Mouse (Mus musculus) MEL (cell line): ENCODE results near the gene Sv2a.

Source experiments
- CHD2 ChIP-seq: IDR thresholded peaks from 2 replicates; pipeline ENCODE4 v1.6.1; 2011; ENCODE audit warnings: low read length, improper control_type of control experiment
- CTCF ChIP-seq, 3 experiments: IDR thresholded peaks in 2 of 3; conservative IDR thresholded peaks in 1 of 3; 2 replicates each; pipeline ENCODE4 v1.5.1; 2011 to 2012; ENCODE audit warnings: low read length in 3 of 3, low read depth in 2 of 3, mild to moderate bottlenecking in 2 of 3, improper control_type of control experiment in 1 of 3, inconsistent platforms in 1 of 3, mixed read lengths in 1 of 3, moderate library complexity in 1 of 3; ENCODE audit not compliant: control insufficient read depth in 1 of 3, insufficient read depth in 1 of 3, poor library complexity in 1 of 3, severe bottlenecking in 1 of 3
- POLR2A ChIP-seq, 2 experiments: IDR thresholded peaks; 2 replicates each; pipeline ENCODE4 v1.6.1; 2011 to 2012; ENCODE audit warnings: low read length in 2 of 2, mild to moderate bottlenecking in 2 of 2, control low read depth in 1 of 2, improper control_type of control experiment in 1 of 2, low read depth in 1 of 2, moderate library complexity in 1 of 2; ENCODE audit not compliant: control insufficient read depth in 1 of 2, insufficient read depth in 1 of 2, poor library complexity in 1 of 2
- TAL1 ChIP-seq: IDR thresholded peaks from 2 replicates; pipeline ENCODE4 v1.6.1; 2012; ENCODE audit warnings: mild to moderate bottlenecking, inconsistent platforms, low read length, moderate library complexity, mixed read lengths

DNA sequence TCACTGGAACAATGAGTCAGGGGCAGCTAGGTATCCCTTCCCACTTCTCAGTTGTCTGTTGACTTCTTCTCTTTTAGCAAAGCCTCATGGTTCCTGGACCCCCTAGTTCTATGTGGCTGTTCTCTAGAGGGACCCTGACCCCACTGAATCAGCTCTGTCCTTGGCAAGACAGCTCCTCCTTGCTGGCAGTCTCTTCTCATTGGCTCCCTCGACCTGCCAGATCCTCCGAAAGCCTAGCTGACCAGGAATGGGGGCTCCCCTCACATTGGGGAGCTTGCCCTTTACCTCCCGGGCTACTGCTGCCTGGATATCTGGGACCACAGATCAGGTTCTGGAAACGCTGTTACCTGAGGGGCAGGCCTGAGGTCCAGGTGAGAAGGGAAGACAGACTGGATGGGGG, 10.7 kb upstream of the Sv2a start:
- no peak for TF ChIP-seq POLR2A (IDR thresholded peaks at IDR 0.05; ENCODE audit: control insufficient read depth in 1 of 2, insufficient read depth in 1 of 2, low read depth in 1 of 2, low read length in 2 of 2, poor library complexity in 1 of 2)
- TF ChIP-seq CHD2 = no peak
- TF ChIP-seq CTCF (IDR thresholded peaks at IDR 0.05 in 2 of 3, conservative IDR thresholded peaks at IDR 0.05 in 1 of 3; ENCODE audit: control insufficient read depth in 1 of 3, insufficient read depth in 1 of 3, low read depth in 2 of 3, low read length in 3 of 3, poor library complexity in 1 of 3, severe bottlenecking in 1 of 3) = no peak
- no peak for TF ChIP-seq TAL1
